Mouse (Mus musculus) monocyte, adult 2 months (primary cell): ENCODE measurements around the gene Rab3il1.

Experiments used
- DNase-seq, 2 experiments: peaks; one replicate each; pipeline ENCODE4 v3.0.0; 2022; ENCODE audit warnings: low spot score in 2 of 2, low read depth in 1 of 2

The Rab3il1 gene

DNA sequence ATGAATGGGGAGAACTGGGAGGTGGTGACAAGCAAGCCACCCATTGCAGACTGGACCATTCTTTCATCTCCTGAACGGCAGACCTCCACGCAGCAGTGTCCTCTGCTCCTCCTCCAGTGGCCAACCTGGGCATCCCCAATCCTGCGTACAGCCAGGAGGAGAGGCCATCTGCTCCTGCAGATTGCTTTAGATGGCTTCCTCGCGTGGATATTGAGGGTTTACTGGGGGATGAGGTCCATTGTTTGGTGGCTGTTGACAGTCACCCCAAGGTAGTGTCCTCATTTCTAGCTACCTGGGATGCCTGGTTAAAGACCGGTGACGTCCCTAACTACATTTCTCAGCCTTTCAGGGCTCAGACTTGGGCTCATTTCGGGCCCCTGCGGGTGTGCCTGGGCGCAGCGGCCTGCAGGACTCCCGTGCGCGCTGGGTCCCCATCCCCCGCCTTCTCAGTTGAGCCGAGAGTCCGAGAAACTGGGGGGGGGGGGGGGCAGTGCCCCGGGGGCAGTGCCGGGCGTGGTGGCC lies 39.5 kb downstream of the Rab3il1 start:
- no peak for DNase-seq

GRCm38 (mm10) chr19:10041388-10042148 lies 40.1 kb downstream of the Rab3il1 start, which contains the start of gene Fads3:
Gene Fads3 (plus strand): TSS chr19:10041569.
- no peak for DNase-seq

DNA sequence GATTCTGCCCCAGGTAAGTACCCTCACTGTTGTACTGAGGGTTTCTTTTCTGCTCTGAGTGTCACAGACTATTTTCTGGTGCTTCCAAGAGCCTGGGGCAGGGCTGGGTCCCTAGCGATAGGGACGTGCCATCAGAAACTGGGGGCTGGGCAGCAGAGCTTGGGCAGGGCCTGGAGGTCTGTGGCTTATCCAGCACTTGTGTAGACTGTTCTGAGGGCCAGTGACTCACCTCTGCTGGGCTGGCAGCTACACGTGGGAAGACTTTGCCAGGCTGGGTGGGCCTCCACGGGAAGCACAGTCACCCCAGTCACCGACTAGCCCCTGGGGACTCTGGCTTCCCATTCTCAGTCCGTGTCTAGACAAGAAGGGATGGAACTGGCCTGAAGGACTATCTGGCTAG lies 40.8 kb downstream of the Rab3il1 start:
- DNase-seq, result no peak

- no peak for DNase-seq
These were observed 41.3 kb downstream of the Rab3il1 start for GRCm38 (mm10) chr19:10042816-10043215.

- DNase-seq, result no peak
These were observed 42.2 kb downstream of the Rab3il1 start for GRCm38 (mm10) chr19:10043643-10044042.

DNA sequence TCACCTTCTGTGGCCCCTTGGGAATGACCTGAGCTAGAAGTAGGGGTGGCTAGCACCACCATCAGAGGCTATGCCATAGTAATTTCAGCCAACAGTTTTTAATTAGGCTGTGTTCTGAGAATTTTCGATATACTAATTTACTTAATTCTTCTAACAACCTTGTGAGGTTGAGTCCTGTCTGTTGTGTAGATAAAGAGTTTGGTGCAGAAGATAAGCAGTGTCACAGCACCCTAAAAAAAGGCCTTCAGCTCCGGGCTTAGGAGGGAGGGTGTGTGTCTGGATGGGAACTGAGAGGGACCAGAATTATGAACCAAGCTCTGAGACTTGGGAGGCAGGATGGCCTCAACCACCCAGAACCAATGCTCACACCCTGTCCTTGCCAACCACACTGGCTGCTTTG lies 44.2 kb downstream of the Rab3il1 start:
- no peak for DNase-seq

GRCm38 (mm10) chr19:10046346-10046745 lies 44.9 kb downstream of the Rab3il1 start:
- no peak for DNase-seq

GRCm38 (mm10) chr19:10046983-10047382 lies 45.5 kb downstream of the Rab3il1 start:
- DNase-seq, result no peak

DNA sequence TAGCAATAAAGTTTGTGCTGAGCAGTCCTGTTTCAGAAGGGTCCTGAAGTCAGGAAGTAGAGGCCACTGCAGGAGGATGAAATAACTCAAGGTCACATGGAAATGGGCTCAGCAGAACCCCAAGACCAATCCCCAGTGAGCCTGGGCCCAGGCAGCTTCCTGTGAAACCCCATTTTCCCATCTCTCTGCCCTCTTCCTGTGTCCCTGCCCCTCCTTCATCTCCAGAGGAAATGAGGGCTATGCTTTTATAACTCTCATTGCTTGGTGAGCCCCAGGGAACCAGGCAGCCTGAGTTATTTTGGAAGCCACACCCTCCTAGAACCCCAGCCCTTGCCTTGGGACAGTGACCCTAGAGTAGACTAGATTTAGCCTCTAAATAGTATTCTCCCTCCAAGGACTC lies 48.1 kb downstream of the Rab3il1 start:
- DNase-seq, result no peak

- DNase-seq, result no peak
These were observed 49.0 kb downstream of the Rab3il1 start for GRCm38 (mm10) chr19:10050438-10050837.

- no peak for DNase-seq
These were observed 51.2 kb downstream of the Rab3il1 start for GRCm38 (mm10) chr19:10052698-10053097.

GRCm38 (mm10) chr19:10053692-10054260 lies 52.3 kb downstream of the Rab3il1 start:
- DNase-seq, result no peak

DNA sequence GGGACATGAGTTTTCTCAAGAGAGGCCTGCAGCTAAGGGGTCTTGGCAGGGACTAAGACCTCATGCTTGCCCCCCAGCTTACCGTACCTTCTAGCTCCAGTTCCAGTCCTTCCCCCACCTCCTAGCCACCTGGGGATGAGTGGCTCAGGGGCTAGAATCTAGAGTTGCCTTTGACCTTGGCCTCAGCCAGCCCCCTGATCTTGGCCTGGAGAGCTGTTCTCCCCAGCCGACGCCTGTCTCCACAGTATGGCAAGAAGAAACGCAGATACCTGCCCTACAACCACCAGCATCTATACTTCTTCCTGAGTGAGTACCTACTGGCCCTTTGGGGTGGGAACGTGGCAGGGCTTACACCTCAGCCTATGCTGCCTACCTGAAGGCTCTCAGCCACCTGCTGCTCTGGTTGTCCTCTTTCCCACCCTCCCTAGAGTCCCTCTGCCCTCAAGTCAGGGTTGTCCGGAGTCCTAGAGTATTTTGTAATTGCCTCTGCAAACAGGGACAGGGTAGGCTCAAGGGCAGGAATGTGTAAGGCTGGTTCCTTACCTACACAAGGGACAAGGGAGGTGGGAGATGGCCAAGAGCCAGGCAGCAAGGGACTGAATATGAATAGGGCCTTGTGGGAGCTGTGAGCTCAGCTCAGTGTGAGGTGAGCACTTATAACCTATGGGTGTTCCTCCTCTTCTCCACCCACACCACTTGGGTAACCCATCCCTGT lies 53.0 kb downstream of the Rab3il1 start:
- no peak for DNase-seq

DNA sequence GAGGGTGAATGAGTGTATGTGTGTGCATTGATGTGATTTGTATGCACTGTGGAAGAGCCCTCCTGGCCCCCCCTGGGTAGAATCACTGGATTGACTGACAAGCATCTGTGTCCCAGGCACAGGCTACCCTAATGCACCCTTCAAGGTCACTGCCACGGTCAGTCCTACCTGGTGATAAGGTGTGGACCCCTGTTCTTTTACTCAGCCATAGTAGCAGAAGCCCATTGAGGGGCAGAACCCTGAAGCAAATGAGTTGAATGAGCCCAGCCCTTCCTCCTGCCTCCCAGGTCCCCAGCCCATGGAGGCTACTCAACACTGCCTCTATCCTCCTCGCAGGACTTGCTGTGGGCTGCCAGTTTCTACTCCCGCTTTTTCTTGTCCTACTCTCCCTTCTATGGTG lies 53.8 kb downstream of the Rab3il1 start:
- no peak for DNase-seq

DNA sequence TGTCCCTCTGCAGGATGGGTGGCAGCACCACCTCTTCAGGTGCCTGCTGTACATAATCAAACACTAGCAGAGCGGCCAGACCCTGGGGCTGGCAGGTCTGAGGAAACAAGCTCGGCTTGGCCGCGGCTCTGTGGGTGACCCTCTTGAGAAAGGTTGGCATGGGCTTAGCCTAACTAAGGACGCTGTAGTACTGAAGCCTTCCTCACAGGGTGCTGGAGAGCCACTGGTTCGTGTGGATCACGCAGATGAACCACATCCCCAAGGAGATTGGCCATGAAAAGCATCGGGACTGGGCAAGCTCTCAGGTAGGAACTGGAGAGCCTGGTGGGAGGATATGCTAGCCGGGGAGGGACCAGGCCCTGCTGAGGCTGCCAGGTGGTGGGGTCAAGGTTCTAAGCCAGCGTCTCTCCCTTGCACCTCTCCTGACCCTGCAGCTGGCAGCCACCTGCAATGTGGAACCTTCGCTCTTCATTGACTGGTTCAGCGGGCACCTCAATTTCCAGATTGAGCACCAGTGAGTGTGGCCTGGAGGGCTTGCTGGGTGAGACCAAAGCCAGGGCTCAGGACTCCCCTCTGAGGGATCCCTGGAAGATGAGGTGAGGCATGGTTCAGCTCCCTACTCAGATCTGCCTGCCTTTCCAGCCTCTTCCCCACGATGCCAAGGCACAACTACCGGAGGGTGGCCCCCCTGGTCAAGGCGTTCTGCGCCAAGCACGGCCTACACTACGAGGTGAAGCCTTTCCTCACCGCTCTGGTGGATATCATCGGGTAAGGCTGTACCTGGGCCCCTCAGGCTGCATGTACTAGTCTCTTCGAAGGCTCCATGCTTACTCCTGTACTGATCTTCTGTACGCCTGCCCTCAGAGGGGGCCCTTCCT lies 54.6 kb downstream of the Rab3il1 start:
- DNase-seq, result no peak

GRCm38 (mm10) chr19:10056686-10057085 lies 55.2 kb downstream of the Rab3il1 start:
- DNase-seq, result no peak

- no peak for DNase-seq
These were observed 56.2 kb downstream of the Rab3il1 start for GRCm38 (mm10) chr19:10057486-10058351.

DNA sequence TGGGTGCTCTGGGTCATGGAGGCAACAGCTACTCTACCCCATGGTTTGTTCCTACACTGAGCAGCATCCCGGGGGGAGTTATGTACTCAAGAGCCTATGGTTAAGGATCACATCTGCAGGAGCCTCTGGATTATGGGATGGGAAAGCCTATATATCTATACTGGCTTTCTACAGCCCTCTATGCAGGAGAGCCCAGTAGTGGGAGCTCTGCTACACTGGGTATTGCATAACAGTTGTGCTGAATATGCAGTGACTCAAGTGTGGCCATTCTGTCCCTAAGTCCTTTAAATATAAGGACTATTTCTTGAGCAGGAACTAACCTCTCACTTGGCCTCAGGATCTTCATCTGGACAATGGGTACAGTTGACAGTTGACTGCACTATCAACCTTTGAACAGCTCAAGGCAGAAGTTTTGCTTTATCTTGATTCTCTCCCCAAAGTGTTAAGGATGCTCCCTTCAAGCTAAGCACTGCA lies 56.9 kb downstream of the Rab3il1 start:
- DNase-seq, result no peak

GRCm38 (mm10) chr19:10058876-10059427 lies 57.5 kb downstream of the Rab3il1 start:
- no peak for DNase-seq
